Mouse (Mus musculus) liver (tissue): ENCODE results near the gene Nat10.

Experiments used
- DNase-seq: peaks from one replicate; pipeline ENCODE4 v3.0.0-alpha.2; 2020; ENCODE audit warnings: mixed read lengths

The Nat10 gene

GRCm38 (mm10) chr2:103743988-103744387, 17.1 kb downstream of the Nat10 start:
- peak; percentile 59 for DNase-seq

DNA sequence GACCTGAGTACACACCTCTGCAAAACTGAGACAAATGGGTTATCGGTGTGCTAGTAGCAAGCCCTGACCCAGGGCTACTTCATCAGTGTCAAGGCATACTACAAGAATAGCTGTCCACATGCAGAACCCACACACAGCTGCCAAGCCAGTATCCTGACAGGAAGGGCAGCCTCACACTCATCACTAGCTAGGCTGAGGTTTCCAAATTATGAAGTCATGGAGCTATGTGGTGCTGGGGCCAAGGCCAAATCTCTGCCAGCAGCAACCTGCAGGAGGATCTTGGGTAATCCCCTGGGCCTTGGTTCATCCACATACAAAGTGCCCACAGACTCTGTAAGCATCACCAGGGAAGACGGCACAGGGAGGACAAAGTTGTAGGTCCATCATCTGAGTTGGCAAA, 17.5 kb downstream of the Nat10 start:
- DNase-seq: no peak

DNA sequence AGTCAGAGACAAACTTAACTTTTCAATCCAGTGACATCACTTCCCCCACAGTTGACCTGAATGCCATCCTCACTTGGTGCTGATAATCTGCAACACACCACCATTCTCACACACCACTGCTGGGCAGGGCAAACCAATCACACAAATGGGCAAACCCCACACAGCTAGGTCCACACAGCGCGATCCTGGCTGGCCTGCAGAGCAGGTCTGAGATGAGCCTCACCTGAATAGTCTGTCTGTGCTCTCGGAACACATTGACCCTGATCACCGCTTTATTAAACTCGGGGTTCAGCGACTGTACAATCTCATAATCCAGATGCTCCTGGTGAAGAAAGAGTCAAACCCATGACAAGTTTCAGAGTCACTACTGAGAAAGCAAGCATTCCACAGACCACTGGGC, 18.2 kb downstream of the Nat10 start:
- DNase-seq: no peak

GRCm38 (mm10) chr2:103731423-103731822, 29.6 kb downstream of the Nat10 start:
- no peak for DNase-seq

DNA sequence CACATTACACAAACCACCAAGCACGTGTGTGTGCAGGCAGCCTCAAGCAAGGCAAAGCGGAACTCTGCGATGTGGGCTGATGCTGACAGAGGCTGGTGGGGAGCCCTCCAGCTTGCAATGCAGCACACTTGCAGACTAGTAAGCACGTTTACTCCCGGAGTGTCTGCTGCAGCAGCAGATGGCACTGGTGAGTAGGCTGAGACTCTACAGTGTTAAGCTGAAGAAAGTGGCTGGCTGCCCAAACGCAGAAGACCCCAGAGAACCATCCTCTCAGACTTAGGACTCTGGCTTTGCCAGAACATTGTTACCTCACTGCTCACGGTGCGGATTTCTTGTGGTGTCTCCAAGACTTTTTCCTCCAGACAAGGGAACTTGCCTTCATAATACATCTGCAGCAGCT, 30.1 kb downstream of the Nat10 start:
- DNase-seq: no peak

GRCm38 (mm10) chr2:103728027-103728540, 33.0 kb downstream of the Nat10 start:
- no peak for DNase-seq

- no peak for DNase-seq
Measured at GRCm38 (mm10) chr2:103724521-103724920, 36.5 kb downstream of the Nat10 start.

- no peak for DNase-seq
Measured at GRCm38 (mm10) chr2:103719292-103719646, 41.8 kb downstream of the Nat10 start.

- peak; percentile 63 for DNase-seq
Measured at GRCm38 (mm10) chr2:103718594-103719291, 42.3 kb downstream of the Nat10 start.

DNA sequence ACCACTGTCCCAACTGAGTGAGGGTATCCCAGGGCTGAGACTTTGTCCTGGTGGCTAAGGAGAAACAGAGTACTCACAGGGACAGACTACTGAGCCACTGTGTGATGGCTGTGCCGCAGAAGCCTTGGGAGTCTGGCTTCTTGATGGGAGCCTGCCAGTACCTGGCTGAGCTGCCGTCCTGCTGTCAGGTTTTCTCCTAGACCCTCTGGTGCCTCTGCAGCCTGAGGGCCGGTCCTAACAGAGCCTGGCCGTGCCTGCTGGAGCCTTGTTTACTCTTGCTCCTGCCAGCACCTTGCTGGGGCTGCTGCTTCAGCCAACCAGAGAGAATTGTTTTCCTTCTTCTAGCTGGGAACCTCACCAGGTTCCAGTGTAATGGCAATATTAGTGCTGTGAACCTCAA, 46.7 kb downstream of the Nat10 start:
- no peak for DNase-seq

DNA sequence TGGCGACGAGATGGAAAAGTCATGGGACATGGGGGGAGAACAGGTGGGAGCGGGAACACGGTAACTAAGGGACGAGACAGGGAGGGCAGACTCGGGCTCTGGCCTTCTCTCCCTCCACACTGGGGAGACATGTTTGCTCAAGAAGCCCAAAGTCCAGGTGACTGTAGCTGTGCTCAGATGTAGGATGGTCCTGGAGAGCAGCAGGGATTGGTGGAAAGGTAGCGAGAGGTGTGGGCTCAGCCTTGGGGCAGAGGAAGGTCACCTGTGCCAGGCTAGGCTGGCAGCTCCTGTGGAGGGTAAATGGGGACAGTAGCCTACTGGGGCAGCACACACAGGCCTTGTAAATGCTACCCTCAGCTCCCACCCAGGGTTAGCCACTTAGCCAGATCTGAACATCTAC, 47.2 kb downstream of the Nat10 start:
- DNase-seq: peak; percentile 24

DNA sequence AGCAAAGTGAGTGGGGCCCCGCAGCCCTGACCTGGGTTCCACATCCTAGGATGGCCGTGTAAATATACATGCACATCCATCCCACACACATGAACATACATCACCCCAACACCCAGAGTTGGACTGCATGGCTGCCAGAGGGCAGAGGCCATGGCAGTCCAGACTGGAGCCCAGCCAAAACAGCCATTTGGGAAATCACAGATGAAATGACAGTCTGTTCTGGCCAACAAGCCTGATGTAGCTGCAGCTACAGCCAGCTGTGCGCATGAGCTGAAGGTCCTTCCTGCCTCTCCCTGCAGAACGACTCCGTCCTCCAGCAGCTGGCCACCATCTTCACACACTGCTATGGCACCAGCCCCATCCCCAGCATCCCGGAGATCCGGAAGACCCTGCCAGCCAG, 50.2 kb downstream of the Nat10 start:
- no peak for DNase-seq

DNA sequence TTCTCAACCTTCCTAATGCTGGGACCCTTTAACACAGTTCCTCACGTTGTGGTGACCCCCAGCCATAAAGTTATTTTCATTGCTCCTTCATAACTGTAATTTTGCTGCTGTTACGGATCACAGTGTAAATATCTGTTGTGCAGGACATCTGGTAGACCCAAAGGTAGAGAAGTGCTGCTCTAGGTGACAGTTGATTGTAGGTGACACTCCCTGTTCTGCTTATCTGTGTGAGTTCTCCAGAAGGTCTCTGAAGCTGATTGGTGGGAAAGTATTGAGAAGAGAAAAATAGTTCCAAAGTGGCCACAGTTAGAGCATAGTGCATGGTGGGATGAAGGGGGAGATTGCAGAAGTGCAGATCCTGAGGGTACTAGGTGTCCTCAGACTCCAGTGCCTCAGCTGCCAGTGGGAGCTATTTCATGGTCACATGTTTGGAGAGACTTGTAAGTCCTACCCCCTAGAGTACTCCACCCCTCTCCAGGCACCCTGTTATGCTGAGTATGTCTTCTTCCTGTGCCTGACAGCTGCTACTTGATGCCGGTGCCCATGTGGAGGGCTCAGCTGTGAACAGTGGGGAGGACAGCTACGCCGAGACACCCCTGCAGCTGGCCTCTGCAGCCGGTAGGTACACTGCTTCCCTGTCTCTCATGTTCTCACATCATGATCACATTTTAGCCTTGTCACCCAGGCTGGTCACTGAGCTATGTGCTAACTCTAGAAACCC, 53.9 kb downstream of the Nat10 start:
- no peak for DNase-seq

- peak; percentile 57 for DNase-seq
Measured at GRCm38 (mm10) chr2:103706226-103706625, 54.8 kb downstream of the Nat10 start.

- no peak for DNase-seq
Measured at GRCm38 (mm10) chr2:103705826-103706225, 55.2 kb downstream of the Nat10 start.

DNA sequence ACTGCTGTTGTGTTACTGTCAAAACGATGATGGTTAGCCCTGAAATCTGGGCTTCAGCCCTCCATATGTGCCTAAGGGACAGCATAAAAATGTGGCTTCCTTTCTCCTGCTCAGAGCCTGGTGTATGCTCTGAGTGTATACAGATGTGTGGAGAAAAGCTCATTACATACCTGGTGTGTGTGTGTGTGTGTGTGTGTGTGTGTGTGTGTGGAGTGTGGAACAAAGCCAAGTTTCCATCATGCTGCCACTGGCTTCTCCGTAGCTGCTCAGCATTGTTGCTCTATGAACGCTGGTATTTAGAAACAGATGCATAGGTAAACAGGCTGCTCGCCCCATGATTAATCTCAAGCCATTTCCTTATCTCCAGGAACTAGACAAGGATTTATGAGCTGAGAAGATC, 57.2 kb downstream of the Nat10 start:
- DNase-seq: no peak

- no peak for DNase-seq
Measured at GRCm38 (mm10) chr2:103703336-103703735, 57.7 kb downstream of the Nat10 start.

DNA sequence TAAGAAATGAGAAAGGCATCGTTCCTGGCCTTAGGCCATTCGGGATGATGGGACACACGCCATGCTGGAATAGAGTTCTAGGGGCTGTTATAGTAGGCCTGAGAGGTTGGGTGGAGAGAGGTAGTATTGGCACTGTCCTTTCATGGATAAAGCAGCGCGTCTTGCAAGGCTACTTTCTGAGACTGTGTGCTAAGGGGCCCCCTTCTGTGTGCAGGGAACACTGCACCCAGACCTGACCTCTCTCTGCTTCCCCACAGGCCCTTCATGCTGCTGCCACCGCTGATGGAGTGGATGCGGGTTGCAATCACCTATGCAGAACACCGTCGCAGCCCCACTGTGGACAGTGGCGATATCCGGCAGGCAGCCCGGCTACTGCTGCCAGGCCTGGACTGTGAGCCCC, 60.6 kb downstream of the Nat10 start:
- DNase-seq: no peak

DNA sequence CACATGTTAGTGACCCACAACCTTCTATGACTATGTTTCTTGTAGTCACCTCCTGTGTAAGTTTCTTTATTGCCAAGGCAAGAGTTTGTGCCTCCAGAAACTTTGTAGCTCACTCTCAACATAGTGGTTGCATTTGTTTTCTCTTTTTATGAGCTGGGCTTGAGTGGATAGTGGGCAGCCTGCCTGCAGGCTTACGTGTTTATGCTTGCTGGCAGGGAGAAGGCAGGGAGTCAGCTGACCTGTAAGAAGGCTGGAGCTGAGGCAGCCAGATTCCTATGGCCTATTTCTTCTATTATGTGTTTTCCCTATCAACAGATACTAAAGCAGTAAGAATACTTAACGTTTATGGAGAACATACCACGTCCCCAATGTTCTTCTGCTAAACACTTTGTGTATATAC, 64.9 kb downstream of the Nat10 start:
- DNase-seq: no peak

DNA sequence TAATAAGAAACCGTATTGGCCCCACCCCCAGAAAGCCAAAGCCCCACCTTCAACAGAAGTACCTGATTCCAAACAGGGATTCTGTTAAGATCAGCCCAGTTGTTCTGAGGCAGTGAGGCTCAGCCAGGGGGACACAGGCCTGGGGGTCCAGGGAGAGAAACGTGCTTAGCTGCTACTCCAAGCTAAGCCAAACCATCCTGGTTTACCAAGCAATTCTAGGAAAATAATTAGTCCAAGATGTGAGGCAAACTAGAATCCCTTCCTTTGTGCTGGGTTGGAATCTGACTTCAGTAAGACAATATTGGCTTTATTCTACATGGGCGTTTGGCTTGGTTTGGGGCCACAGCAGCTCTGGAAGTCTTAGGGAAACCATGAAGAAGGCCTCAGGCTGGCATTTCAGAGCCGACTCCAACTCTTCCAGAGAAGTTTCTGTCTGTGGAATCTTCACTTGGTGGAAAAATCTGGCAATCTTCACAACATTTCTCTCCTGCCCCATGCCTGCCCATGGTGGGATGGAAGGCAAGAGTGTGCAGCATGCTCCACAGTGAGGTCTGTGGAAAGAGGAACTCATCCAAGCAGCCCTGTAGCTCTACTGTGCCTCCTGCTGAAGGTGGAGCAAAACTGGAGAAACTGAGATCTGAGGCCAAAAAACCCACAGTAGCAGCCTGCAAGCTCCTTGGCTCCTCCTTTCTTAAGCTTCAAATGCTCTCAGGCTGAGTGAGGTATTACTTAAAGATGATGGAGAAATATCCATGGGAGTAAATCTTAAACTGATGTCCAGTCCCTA, 66.1 kb downstream of the Nat10 start:
- no peak for DNase-seq

DNA sequence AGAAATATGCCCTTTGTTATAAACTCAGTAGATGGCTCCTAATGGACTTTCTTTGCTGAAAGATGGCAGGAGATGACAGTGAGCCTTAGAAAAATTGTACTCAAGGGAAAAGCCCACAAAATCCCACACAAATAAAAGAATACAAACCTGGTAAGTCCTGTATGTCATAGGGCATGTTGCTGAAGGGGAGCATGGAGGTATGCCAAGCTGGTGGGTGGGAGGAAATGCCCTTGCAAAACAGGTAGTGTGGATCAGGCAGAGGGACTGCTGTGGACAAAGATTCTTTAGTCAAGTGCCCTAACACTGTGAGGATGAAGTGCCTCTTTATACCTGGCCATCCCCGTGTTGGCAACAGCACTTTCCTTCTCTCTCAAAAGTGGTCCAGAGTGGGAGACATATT, 68.3 kb downstream of the Nat10 start:
- no peak for DNase-seq

DNA sequence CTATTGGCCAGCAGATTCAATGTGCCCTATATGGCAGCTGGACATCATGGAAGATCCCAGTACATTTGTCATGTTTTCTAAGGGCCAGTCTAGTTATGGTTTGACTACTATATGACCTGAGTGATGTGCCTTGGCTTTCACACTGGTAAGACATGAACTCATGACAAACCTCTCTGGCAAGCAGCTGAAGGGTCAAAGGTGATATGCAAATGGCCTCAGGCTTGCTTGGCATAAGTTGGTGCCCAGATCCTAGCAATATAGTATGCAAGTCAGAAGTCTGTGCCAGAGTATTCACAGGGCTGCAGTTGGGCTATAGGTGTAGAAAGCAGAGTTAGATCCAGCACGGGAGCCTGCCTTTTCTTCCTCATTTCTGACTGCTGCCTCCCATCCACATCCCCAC, 69.8 kb downstream of the Nat10 start:
- DNase-seq: no peak

DNA sequence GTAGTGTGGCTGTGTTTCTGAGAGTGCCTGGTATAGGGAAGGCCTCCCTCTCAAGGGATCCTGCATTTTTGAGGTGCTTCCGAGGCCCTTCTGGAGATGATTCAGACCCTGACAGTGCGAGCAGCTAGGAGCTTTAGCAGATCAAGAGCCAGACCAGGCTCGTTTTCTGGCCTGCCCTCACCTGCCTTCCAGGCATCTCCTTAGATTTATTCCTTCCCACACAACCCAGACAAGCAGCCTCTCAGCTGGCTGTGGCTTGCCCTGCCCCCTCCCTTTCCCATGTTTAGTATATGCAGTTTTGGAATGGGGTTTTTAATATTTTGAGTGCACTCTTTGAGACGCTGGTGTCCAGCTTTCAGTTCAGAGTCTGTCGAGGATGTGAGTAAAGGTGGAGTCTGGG, 70.2 kb downstream of the Nat10 start:
- no peak for DNase-seq

- no peak for DNase-seq
Measured at GRCm38 (mm10) chr2:103690425-103690824, 70.6 kb downstream of the Nat10 start.
